Mouse (Mus musculus) hindbrain, embryonic 13.5 days (tissue): ENCODE measurements around the gene Atp2a1. TPM values are rescaled to one million over a fixed set of nuclear protein-coding genes. Genes with fewer than 3 reads are reported as not detected.
A peak's percentile ranks its signal among the peaks of the same experiment; 100 is the strongest.

Experiments
- ATAC-seq: fragments of 200-750 bp; cut with Nextera tagmentation; 2 replicates; pipeline ENCODE4 v1.8.0; 2017; ENCODE audit warnings: moderate TSS enrichment; ENCODE audit not compliant: low FRiP score
- H3K27ac ChIP-seq: fragments of 300-500 bp; sonication (generic); 2 replicates; pipeline ENCODE4 v1.5.1; 2015; ENCODE audit warnings: inconsistent platforms, mild to moderate bottlenecking, moderate library complexity
- H3K27me3 ChIP-seq: fragments of 300-500 bp; sonication (generic); 2 replicates; pipeline ENCODE4 v1.6.1; 2015; ENCODE audit warnings: mild to moderate bottlenecking, inconsistent platforms
- H3K36me3 ChIP-seq: fragments of 300-500 bp; sonication (generic); 2 replicates; pipeline ENCODE4 v1.6.1; 2015; ENCODE audit warnings: mild to moderate bottlenecking, inconsistent platforms
- H3K4me1 ChIP-seq: fragments of 300-500 bp; sonication (generic); replicated peaks from 2 replicates; pipeline ENCODE4 v1.6.1; 2015; ENCODE audit warnings: inconsistent platforms
- H3K4me2 ChIP-seq: fragments of 300-500 bp; sonication (generic); 2 replicates; pipeline ENCODE4 v1.6.1; 2015; ENCODE audit warnings: inconsistent platforms, mild to moderate bottlenecking, moderate library complexity
- H3K4me3 ChIP-seq: fragments of 300-500 bp; sonication (generic); 2 replicates; pipeline ENCODE4 v1.5.1; 2015; ENCODE audit warnings: mild to moderate bottlenecking, inconsistent platforms
- H3K9ac ChIP-seq: fragments of 300-500 bp; sonication (generic); 2 replicates; pipeline ENCODE4 v1.6.1; 2015; ENCODE audit warnings: mild to moderate bottlenecking, inconsistent platforms
- H3K9me3 ChIP-seq: fragments of 300-500 bp; sonication (generic); 2 replicates; pipeline ENCODE4 v1.6.1; 2016; ENCODE audit warnings: inconsistent platforms
- WGBS: fragments of 180-500 bp; shearing (Covaris S2); methylation state at CpG from one replicate; pipeline ENCODE4 v1.1.7; 2015; 5-methylcytosine and 5-hydroxymethylcytosine counted together
- polyA plus RNA-seq: library from polyadenylated mRNA; unstranded; fragments of >200 nt; fragmentation: Nextera tagmentation; extraction: Ambion mirVana; gene quantifications from 2 replicates; pipeline ENCODE4 v1.2.1, GENCODE M21; 2015

The Atp2a1 gene
- polyA plus RNA-seq, 1 experiment from 2014 or later = 4.1 TPM

DNA sequence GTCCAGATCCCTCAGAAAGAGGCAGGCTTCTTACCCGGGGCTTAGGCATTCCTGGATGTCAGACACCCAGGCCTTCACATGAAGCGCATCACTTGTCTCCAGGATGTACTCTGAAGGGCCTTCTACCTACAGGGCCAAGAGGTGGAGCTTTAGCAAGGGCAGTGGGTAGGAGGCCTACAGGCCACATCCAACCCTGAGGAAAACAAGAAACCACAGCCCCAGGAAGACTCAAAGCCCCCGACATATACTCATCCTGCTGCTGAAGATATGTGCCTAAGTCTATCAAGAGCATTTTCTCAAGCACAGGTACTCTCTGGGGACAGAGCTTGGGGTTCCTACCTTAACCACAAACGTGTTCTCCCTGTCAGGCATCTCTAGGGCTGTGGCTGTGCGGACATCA, 8.5 kb upstream of the Atp2a1 start:
- H3K4me1 ChIP-seq = peaks cover 33% of the 10 kb centered on the region
- H3K9ac ChIP-seq = no peak overlapping the region

DNA sequence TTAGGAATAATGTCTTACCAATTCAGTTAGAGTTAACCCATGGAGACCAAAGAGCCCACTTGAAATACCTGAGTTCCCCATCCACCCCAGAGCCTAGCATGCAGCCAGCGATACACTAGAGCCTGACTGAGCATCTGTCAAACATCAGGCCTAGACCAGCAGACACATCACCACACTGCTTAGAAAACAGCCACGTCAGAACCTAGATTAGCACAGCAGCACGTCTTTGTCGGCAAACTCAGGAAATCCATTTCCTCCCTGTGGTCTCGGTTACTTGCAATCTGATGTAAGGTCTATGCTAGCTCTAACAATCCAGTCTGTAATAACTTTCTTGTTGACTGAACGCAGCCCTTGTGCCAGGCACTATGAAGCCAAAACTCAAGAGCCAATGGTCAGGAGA, 7.2 kb upstream of the Atp2a1 start:
- WGBS = 93% methylated on average over 6 of the region's 6 CpGs
- Histone ChIP-seq H3K27me3 (no peaks in the 10 kb centered on the region), H3K36me3 (peaks cover 70% of the 10 kb centered on the region), H3K9me3 (no peaks in the 10 kb centered on the region), H3K4me1 (peaks cover 24% of the 10 kb centered on the region), H3K9ac (no peak overlapping the region), H3K27ac (no peak overlapping the region), H3K4me3 (no peak overlapping the region), H3K4me2 (no peak overlapping the region)
- no peak for ATAC-seq

More for the DNA sequence above, 8.5 kb upstream of the Atp2a1 start:
- Histone ChIP-seq H3K4me2 (no peak overlapping the region), H3K36me3 (peaks cover 67% of the 10 kb centered on the region), H3K27ac (no peak overlapping the region), H3K9me3 (no peaks in the 10 kb centered on the region), H3K4me3 (no peak overlapping the region), H3K27me3 (no peaks in the 10 kb centered on the region)
- no peak for ATAC-seq
- 93% methylated on average over 5 of the region's 5 CpGs for WGBS

DNA sequence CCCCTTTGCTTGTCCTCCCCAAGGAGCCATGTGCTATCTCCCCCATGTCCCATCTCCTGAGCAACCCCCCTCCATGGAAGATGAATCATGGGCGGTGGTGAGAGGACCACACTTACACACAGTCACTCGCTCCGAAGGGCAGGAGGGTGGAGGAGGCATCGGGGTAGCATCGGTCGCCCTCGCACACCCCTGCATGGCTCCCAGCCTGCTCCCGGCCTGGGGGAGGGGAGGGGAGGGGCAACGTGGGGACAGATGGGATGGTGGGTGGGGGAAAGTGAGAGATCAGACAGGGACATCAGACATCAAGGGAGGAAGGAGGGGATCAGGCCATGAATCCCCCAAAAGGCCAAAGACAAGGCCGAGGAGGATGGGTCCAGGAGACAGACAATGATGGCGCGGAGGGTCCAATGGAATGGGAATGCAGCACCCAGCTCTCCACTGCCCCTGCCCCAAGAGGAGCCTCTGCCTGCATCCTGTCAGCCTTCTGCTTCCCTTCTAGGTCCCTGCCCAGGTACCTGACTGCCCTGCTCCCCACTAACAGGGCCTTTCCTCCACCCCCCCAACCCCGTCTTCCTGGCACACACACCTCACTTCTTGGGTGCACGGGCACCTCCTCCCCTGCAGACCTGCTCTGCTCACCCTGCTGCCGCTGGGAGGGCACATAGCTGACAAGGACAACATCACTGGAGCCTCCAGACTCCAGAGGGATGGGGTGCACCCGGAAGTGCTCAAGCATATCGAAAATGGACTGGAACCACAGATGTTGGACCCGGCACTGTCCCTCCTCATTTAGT, 5.1 kb upstream of the Atp2a1 start:
- H3K27me3 ChIP-seq = no peaks in the 10 kb centered on the region
- no peak overlapping the region for H3K9ac ChIP-seq
- H3K9me3 ChIP-seq = no peaks in the 10 kb centered on the region
- H3K4me2 ChIP-seq = no peak overlapping the region
- peaks cover 10% of the 10 kb centered on the region for H3K4me1 ChIP-seq
- H3K36me3 ChIP-seq = peaks cover 70% of the 10 kb centered on the region
- no peak overlapping the region for H3K27ac ChIP-seq
- 94% methylated on average over 18 of the region's 18 CpGs for WGBS
- no peak for ATAC-seq
- H3K4me3 ChIP-seq = no peak overlapping the region

DNA sequence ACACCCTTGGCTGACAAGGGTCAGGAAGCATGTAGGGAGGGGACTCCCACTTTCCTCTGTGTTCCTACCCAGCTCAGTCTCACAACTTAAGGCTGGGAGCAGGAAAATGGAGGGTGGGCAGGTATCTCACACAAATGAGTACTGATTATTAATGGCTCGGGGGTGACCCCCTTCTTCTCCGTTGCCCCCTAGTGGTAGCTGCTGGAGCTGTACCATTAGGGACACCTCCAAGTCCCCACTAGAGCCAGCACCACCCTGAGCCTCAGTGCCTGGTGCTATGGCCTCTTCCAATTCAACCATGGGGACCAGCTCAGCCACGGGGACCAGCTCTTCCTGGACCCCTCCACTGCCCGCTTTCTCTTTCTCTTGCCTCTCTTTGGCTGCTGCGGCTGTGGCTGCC, 4.4 kb upstream of the Atp2a1 start:
- ATAC-seq = no peak
- Histone ChIP-seq H3K4me2 (no peak overlapping the region), H3K36me3 (peaks cover 62% of the 10 kb centered on the region), H3K9ac (no peak overlapping the region), H3K4me1 (peaks cover 2% of the 10 kb centered on the region; the same call in 1 of the 2 replicates), H3K27ac (no peak overlapping the region), H3K27me3 (no peaks in the 10 kb centered on the region), H3K4me3 (no peak overlapping the region), H3K9me3 (no peaks in the 10 kb centered on the region)
- WGBS = 68% methylated on average over 5 of the region's 5 CpGs

DNA sequence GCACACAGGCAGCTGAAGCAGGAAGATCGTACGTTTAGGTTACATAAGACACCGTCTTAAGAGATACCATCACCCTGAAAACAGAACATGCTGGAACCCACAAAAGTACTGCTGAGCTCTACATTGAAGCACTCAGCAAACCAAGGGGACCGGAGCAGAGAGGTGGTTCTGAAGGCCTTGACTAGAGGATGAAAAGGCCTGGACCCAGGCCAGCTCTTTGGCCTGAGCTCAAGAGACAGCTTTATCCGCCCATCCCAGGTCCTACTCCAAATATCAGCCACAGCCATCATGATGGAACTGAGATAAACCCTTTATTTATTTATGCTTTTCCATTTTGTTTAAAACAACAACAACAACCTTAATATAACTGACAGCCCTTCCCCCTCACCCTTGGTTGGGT, 3.8 kb upstream of the Atp2a1 start:
- Histone ChIP-seq H3K9me3 (no peaks in the 10 kb centered on the region), H3K27ac (no peak overlapping the region), H3K27me3 (no peaks in the 10 kb centered on the region), H3K4me2 (no peak overlapping the region), H3K4me3 (no peak overlapping the region), H3K9ac (no peak overlapping the region), H3K36me3 (peaks cover 57% of the 10 kb centered on the region), H3K4me1 (no peaks in the 10 kb centered on the region; the same call in 1 of the 2 replicates)
- no peak for ATAC-seq
- 93% methylated on average over 5 of the region's 5 CpGs for WGBS

DNA sequence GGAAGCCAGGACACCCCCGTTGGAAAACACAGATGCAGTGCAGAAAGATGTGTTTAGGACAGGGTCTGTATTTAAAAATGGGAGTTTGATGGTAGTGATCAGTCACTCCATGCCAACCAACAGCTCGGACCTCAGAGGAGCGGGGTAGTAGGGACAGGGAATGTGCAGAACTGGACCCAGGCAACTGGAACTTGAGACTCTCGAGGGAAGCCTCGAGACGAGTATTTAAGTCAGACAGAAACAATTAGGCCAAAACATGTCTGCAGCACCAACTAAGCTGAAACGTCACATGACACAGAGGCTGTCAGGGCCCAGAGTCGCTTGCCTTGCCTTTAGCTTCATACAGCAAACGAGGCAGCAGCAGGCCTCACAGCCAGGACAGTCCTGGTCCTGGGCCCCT, 3.2 kb upstream of the Atp2a1 start:
- no peak for ATAC-seq
- Histone ChIP-seq H3K4me2 (no peak overlapping the region), H3K27ac (no peak overlapping the region), H3K4me1 (no peaks in the 10 kb centered on the region; the same call in 1 of the 2 replicates), H3K4me3 (no peak overlapping the region), H3K36me3 (peaks cover 51% of the 10 kb centered on the region), H3K9me3 (no peaks in the 10 kb centered on the region), H3K27me3 (no peaks in the 10 kb centered on the region), H3K9ac (no peak overlapping the region)
- WGBS = 78% methylated on average over 9 of the region's 9 CpGs

DNA sequence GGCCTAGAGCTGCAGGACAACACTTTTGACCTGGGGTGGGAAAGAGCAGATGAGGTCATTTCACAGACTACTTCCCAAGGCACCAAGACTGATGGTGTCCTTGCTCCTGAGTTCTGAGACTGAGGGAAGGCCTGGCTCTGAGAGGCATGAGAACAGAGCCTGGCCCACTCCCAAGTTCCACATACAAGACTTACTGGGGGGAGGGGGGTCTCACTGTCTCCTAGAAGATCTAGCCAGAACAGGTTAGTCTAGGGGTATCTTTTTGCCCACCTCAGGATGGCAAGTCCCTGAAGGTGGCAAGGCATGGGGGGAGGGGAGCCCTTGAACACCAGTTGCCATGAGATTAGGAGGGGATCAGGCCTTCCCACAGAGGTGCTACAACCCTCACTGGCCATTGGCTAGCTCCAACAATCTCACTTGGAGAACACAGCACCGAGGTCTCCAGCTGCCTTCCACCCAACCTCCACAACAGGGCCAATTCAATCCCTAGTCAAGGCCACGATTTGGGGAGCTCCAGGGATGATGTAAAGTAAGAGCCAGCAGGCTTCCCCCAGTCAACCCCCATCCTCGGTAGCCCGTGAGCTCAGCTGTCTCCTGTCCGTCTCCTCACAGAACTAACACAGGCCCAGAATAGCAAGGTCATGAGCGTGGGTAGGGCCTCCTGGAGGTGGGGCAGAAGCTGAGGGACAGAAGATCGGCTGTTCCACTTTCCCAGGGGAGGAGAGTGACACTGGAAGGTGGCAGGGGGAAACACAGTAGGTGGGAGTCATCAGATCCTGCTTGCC, 2.5 kb upstream of the Atp2a1 start:
- no peak overlapping the region for H3K9ac ChIP-seq
- H3K4me2 ChIP-seq = no peak overlapping the region
- no peak for ATAC-seq
- no peak overlapping the region for H3K4me3 ChIP-seq
- WGBS = 58% methylated on average over 7 of the region's 7 CpGs
- no peaks in the 10 kb centered on the region for H3K4me1 ChIP-seq
- H3K27me3 ChIP-seq = 0 out of 2 replicates have a peak, but pooled peaks cover 3% of the 10 kb centered on the region
- peaks cover 44% of the 10 kb centered on the region for H3K36me3 ChIP-seq
- H3K27ac ChIP-seq = no peak overlapping the region
- H3K9me3 ChIP-seq = no peaks in the 10 kb centered on the region

DNA sequence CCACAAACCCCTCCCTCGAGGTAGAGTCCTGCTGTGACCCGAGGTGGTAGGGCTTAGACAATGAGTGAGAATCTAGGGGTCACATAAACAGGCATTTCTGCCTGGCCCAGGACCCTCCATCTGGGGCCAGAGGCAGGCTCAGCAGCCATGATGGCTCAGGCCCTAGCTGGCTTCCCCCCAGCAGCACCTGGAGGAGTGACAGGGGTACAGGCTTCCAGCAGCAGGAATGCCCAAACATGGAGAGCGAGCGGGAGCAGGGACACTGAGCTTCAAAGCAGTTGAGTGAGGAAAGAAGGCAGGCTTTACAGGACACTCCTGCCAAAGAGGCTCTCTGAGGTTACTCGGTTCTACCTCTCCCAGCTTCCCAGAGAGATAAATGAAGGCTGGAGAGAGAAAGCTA, 1.9 kb upstream of the Atp2a1 start:
- WGBS = 48% methylated on average over 5 of the region's 5 CpGs
- no peak for ATAC-seq
- H3K9ac ChIP-seq = no peak overlapping the region
- no peak overlapping the region for H3K27ac ChIP-seq
- no peak overlapping the region for H3K4me3 ChIP-seq
- no peaks in the 10 kb centered on the region for H3K4me1 ChIP-seq
- H3K36me3 ChIP-seq = peaks cover 38% of the 10 kb centered on the region
- no peak overlapping the region for H3K4me2 ChIP-seq
- H3K27me3 ChIP-seq = 0 out of 2 replicates have a peak, but pooled peaks cover 3% of the 10 kb centered on the region
- no peaks in the 10 kb centered on the region for H3K9me3 ChIP-seq

DNA sequence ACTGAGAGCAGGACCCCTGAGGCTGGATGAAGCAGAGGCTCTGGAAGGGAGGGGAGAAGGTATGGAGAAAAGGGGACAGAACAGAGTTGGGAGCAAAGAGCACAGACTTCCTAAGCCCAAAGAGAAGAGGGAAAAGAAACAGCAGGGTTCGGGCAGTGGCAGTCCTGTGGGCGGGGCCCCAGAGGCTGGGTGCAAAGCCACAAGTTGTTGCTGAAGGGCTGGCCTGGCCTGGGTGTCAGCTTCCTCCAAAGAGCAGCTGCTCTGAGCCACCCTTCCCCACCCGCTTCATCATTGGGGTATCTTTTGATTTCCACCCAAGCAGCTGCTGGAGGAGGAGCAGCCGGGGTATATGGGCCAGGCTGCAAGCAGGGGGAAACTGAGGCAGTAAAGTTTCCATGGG, 1.2 kb upstream of the Atp2a1 start:
- Histone ChIP-seq H3K4me1 (no peaks in the 10 kb centered on the region), H3K36me3 (peaks cover 31% of the 10 kb centered on the region), H3K27me3 (0 out of 2 replicates have a peak, but pooled peaks cover 3% of the 10 kb centered on the region), H3K9ac (no peak overlapping the region), H3K9me3 (no peaks in the 10 kb centered on the region), H3K4me3 (no peak overlapping the region), H3K27ac (no peak overlapping the region), H3K4me2 (no peak overlapping the region)
- WGBS = 65% methylated on average over 4 of the region's 4 CpGs
- no peak for ATAC-seq

DNA sequence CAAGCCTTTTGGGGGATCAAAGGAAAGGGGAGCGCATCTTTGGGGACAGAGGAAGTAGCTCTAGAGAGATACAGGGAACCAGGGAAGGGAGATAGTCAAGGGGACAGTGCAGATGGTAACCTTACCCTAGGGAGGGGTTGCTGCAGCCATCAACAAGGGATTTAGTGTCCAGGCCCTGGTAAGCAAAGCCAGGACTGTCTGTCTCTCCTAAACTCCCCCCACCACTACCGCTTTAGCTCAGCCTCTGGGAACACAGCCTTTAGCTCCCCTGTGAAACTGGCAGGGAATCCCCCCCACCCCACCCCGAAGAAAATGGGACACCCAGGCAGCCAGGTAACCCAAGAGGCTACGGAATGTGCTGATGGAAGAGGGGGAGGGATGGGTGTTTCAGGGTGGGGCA, 639 bp upstream of the Atp2a1 start:
- Histone ChIP-seq H3K4me1 (no peaks in the 10 kb centered on the region), H3K36me3 (peaks cover 25% of the 10 kb centered on the region), H3K9ac (no peak overlapping the region), H3K9me3 (no peaks in the 10 kb centered on the region), H3K27me3 (0 out of 2 replicates have a peak, but pooled peaks cover 3% of the 10 kb centered on the region), H3K27ac (no peak overlapping the region), H3K4me2 (no peak overlapping the region), H3K4me3 (no peak overlapping the region)
- ATAC-seq = no peak
- 63% methylated on average over 4 of the region's 4 CpGs for WGBS

DNA sequence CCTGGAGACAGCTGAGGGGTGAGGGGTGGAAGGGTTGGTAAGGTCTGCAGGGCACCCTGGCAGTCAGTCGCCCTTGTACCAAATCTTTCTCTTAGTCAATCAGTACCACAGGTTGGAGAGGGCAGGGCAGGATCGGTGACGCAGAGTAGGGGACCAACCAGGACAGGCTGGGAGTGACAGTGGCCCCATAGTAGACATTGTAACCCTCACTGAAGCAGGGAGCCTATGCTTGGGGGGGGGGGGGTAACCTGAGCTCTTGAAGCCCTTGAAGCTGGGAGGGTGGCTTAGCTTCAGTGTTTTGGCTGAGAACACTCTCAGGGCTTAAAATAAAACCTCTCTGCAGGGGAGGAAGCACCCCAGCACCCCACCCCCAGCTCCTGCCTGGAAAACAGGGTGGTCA, 1.3 kb downstream of the Atp2a1 start:
- H3K9ac ChIP-seq = peak overlapping the region; percentile 29; the same call in 1 of the 2 replicates
- WGBS = 71% methylated on average over 3 of the region's 3 CpGs
- peaks cover 6% of the 10 kb centered on the region for H3K36me3 ChIP-seq
- no peak for ATAC-seq
- no peak overlapping the region for H3K4me2 ChIP-seq
- H3K4me1 ChIP-seq = no peaks in the 10 kb centered on the region
- H3K9me3 ChIP-seq = no peaks in the 10 kb centered on the region
- H3K27me3 ChIP-seq = 0 out of 2 replicates have a peak, but pooled peaks cover 3% of the 10 kb centered on the region
- H3K4me3 ChIP-seq = no peak overlapping the region
- no peak overlapping the region for H3K27ac ChIP-seq

DNA sequence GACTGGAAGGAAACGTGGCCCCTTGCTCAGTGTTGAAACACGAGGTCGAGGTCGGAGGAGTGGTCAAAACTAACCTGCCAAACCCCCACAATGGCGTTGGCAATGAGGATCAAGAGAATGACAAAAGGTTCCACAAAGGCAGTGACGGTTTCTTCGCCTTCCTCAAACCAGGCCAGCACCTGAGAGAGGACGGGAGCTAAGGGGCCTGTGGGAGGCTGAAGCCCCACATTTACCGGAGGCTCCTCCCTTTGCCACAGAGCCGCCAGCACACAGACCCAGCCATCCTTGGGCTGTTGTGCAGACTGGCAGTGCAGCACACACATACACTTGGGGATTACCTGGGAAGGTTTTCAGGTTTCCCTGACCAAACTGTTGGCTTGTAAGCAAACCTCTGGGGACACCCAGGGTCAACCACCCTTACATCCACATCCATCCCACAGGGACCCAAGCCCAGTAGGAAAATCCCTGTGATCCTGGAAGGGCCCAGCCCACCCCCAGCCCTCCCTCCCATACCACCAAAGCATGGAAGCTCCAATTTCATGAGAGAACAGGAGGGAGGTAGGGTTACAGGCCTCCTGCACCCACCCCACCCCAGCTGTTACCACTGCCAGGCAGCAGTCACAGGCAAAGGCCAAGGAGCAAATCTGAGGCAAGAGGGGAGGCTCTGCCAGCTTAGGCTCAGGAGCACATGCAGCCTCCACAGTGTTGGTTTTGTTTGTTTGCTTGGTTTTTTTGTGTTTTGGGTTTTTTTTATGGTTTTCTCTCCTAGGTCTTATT, 2.1 kb downstream of the Atp2a1 start:
- no peak overlapping the region for H3K4me3 ChIP-seq
- 0 out of 2 replicates have a peak, but pooled peaks cover 3% of the 10 kb centered on the region for H3K27me3 ChIP-seq
- H3K4me2 ChIP-seq = no peak overlapping the region
- no peak for ATAC-seq
- no peaks in the 10 kb centered on the region for H3K4me1 ChIP-seq
- H3K27ac ChIP-seq = no peak overlapping the region
- no peaks in the 10 kb centered on the region for H3K9me3 ChIP-seq
- no peak overlapping the region for H3K9ac ChIP-seq
- no peaks in the 10 kb centered on the region; the same call in 1 of the 2 replicates for H3K36me3 ChIP-seq
- WGBS = 55% methylated on average over 10 of the region's 10 CpGs
